Mouse (Mus musculus) liver, embryonic 11.5 days (tissue): ENCODE measurements around the gene Ppp1r9a. TPM values are rescaled to one million over a fixed set of nuclear protein-coding genes. Genes with fewer than 3 reads are reported as not detected.

ENCODE experiments used
- ATAC-seq: fragments of 200-750 bp; cut with Nextera tagmentation; replicated peaks from 2 replicates; pipeline ENCODE4 v1.8.0; 2017; ENCODE audit warnings: moderate number of reproducible peaks, mild to moderate bottlenecking, moderate TSS enrichment, moderate library complexity; ENCODE audit not compliant: low FRiP score
- DNase-seq: peaks from one replicate; pipeline ENCODE4 v3.0.0-alpha.2; 2017; ENCODE audit warnings: low spot score
- H3K27ac ChIP-seq: fragments of 300-500 bp; sonication (generic); 2 replicates; pipeline ENCODE4 v1.5.1; 2014; ENCODE audit warnings: mild to moderate bottlenecking, low read depth, low read length, control low read depth
- H3K27me3 ChIP-seq: fragments of 300-500 bp; sonication (generic); replicated peaks from 2 replicates; pipeline ENCODE4 v1.6.1; 2014; ENCODE audit warnings: low read length, mixed read lengths; ENCODE audit not compliant: control insufficient read depth, insufficient read depth
- H3K36me3 ChIP-seq: fragments of 300-500 bp; sonication (generic); 2 replicates; pipeline ENCODE4 v1.6.1; 2014; ENCODE audit warnings: mild to moderate bottlenecking, low read length, moderate library complexity, mixed read lengths; ENCODE audit not compliant: control insufficient read depth, insufficient read depth
- H3K4me1 ChIP-seq: fragments of 300-500 bp; sonication (generic); replicated peaks from 2 replicates; pipeline ENCODE4 v1.6.1; 2014; ENCODE audit warnings: low read length, mixed read lengths; ENCODE audit not compliant: control insufficient read depth, insufficient read depth
- H3K4me2 ChIP-seq: fragments of 300-500 bp; sonication (generic); 2 replicates; pipeline ENCODE4 v1.6.1; 2014; ENCODE audit warnings: mild to moderate bottlenecking, control low read depth, moderate library complexity
- H3K4me3 ChIP-seq: fragments of 300-500 bp; sonication (generic); 2 replicates; pipeline ENCODE4 v1.5.1; 2014; ENCODE audit warnings: low read depth, low read length, control low read depth
- H3K9ac ChIP-seq: fragments of 300-500 bp; sonication (generic); 2 replicates; pipeline ENCODE4 v1.6.1; 2014; ENCODE audit warnings: low read depth, low read length, control low read depth
- H3K9me3 ChIP-seq: fragments of 300-500 bp; sonication (generic); 2 replicates; pipeline ENCODE4 v1.6.1; 2016; ENCODE audit warnings: low read length, inconsistent platforms, mixed read lengths; ENCODE audit not compliant: control insufficient read depth
- WGBS: fragments of 180-500 bp; shearing (Covaris S2); extraction: QIAGEN DNeasy Blood & Tissue Kit; methylation state at CpG from one replicate; pipeline ENCODE4 v1.1.7; 2014; 5-methylcytosine and 5-hydroxymethylcytosine counted together
- polyA plus RNA-seq: library from polyadenylated mRNA; unstranded; fragments of >200 nt; fragmentation: Nextera tagmentation; extraction: Ambion mirVana; gene quantifications from 2 replicates; pipeline ENCODE4 v1.2.1, GENCODE M21; 2014

Gene Ppp1r9a
- polyA plus RNA-seq, 1 experiment from 2014 or later = 17.6 TPM

DNA sequence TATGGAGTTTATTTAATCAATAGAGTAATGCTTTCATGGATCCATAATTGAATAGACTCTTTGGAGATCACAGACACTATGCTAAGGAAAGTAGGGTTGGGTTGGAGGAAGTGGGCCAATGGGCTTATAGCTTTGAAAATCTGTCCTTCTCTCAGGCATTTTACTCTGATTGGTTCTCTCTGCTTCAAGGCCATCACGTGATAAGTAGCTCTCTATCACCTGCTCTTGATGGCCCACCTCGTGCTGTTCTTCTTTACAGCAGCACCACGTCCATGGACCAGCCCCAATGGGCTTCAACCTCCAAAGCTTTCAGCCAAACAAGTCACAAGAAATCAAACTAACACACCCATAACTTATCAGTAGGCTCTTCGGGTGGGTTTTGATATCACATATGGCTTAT is 288.0 kb downstream of the Ppp1r9a start:
- H3K36me3 ChIP-seq = no peaks in the 10 kb centered on the region
- H3K27me3 ChIP-seq = no peaks in the 10 kb centered on the region
- no peak overlapping the region for H3K4me3 ChIP-seq
- DNase-seq = no peak
- H3K4me2 ChIP-seq = no peak overlapping the region
- ATAC-seq = no peak
- no peak overlapping the region for H3K9ac ChIP-seq
- no peaks in the 10 kb centered on the region for H3K9me3 ChIP-seq
- no peak overlapping the region for H3K27ac ChIP-seq
- no peaks in the 10 kb centered on the region for H3K4me1 ChIP-seq
- 66% methylated on average over 4 of the region's 4 CpGs for WGBS

DNA sequence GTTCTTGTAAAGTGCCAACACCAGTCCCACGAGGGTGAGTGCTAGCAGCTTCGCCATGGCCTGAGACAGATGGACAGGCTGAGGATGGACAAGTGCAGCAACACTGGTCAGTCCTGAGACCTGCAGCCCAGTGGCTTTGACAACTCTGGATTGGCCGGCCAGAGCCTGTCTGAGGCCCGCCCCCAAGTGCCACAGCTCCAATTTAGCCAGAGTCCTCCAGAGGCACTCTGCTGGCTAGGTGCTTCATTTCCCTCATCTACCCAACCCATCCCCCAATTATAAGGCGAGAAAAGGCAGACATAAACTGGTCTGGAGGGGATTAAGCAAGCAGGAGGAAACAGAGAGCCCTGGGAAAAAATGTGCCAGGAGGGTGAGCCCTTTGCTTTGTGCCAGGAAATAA is 291.0 kb downstream of the Ppp1r9a start, which contains the start of gene Pon1:
Gene Pon1 (minus strand): TSS at position 254 of the 400 bp plus-strand sequence.
- no peak within 1 kb of the TSS for H3K4me2 ChIP-seq
- H3K9ac ChIP-seq = no peak within 1 kb of the TSS
- H3K4me1 ChIP-seq = no peaks in the 10 kb centered on the region
- whole genome bisulfite sequencing = 52% methylated on average over 5 of the region's 5 CpGs
- ATAC-seq (no peak; the same call in 1 of the 2 replicates), DNase-seq (no peak)
- H3K4me3 ChIP-seq = no peak within 1 kb of the TSS
- no peaks in the 10 kb centered on the region for H3K36me3 ChIP-seq
- H3K27me3 ChIP-seq = no peaks in the 10 kb centered on the region
- no peak within 1 kb of the TSS for H3K27ac ChIP-seq
- no peaks in the 10 kb centered on the region for H3K9me3 ChIP-seq

DNA sequence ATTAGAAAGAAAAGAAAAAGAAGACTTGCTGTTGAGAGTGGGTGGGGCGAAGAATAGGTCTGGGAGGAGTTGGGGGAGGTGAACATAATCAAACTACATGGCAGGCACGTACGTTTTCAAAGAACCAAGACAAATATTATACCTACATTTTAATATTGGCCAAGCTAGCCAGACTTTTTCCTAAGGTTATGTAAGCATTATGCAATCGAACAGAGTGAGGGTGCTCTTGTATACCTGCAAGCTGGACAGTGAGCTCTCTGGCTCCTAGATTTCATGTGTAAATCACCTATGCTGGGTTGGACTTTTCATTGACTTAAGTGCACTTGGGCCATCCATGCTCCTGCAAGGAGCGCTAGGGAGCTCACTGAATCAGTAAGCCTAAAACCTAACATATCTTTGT is 295.9 kb downstream of the Ppp1r9a start:
- H3K9ac ChIP-seq = no peak overlapping the region
- H3K4me2 ChIP-seq = no peak overlapping the region
- H3K4me3 ChIP-seq = no peak overlapping the region
- 90% methylated on average over 5 of the region's 5 CpGs for WGBS
- H3K27ac ChIP-seq = no peak overlapping the region
- DNase-seq (no peak), ATAC-seq (no peak)
- no peaks in the 10 kb centered on the region for H3K4me1 ChIP-seq
- H3K36me3 ChIP-seq = no peaks in the 10 kb centered on the region
- no peaks in the 10 kb centered on the region for H3K9me3 ChIP-seq
- no peaks in the 10 kb centered on the region for H3K27me3 ChIP-seq

DNA sequence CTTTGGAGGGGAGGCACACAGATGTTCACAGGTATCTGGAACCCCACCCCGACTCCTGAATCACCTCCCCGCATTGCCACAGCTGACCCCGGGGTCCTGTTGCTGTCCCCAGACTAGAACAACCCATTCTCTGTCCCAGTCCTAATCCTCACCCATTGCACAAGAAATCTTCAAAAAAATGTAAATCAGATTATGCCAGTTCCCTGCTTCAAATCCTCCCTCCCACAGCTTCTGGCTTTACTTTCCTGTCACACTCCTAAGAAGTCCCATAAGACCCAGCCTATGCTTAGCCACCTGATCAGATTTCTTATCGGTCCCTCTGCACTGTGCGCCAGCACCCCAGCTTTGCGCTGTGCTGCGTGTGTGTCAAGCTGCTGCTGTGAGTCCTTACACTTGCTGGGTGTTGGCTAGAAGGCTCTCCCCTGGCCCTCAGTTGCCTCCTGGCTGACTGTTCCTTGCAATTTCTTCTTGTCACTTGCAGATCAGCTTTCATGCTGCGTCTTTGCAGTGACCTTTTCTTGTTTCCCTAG is 296.7 kb downstream of the Ppp1r9a start:
- no peaks in the 10 kb centered on the region for H3K27me3 ChIP-seq
- no peak for DNase-seq
- no peak overlapping the region for H3K4me3 ChIP-seq
- no peaks in the 10 kb centered on the region for H3K9me3 ChIP-seq
- H3K9ac ChIP-seq = no peak overlapping the region
- 85% methylated on average over 8 of the region's 8 CpGs for WGBS
- H3K4me2 ChIP-seq = no peak overlapping the region
- ATAC-seq = peak; percentile 57; the same call in 1 of the 2 replicates
- H3K27ac ChIP-seq = no peak overlapping the region
- H3K36me3 ChIP-seq = no peaks in the 10 kb centered on the region
- no peaks in the 10 kb centered on the region for H3K4me1 ChIP-seq

DNA sequence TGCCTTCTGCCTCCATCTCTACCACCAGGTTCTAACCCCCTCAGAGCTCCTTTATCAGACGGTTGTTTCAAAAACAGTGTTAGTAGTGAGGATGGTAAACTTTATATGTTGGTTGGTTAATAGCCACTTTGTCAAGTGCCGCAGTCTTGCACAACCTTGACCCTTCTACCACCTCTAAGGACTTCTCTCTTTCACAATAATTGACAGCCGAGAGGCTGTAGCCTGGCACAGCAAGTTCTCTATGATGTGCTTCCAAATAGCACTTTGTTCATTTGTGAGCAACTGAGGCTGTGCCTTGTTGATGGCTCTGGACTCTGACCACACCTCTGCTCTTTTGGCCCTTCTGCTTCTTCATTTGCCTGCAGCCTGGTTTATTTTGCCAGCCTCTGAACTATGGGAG is 297.2 kb downstream of the Ppp1r9a start:
- Histone ChIP-seq H3K9ac (no peak overlapping the region), H3K27me3 (no peaks in the 10 kb centered on the region), H3K4me3 (no peak overlapping the region), H3K4me1 (no peaks in the 10 kb centered on the region), H3K9me3 (no peaks in the 10 kb centered on the region), H3K36me3 (no peaks in the 10 kb centered on the region), H3K4me2 (no peak overlapping the region), H3K27ac (no peak overlapping the region)
- DNase-seq (no peak), ATAC-seq (no peak)
- WGBS = 59% methylated on average over 3 of the region's 3 CpGs

DNA sequence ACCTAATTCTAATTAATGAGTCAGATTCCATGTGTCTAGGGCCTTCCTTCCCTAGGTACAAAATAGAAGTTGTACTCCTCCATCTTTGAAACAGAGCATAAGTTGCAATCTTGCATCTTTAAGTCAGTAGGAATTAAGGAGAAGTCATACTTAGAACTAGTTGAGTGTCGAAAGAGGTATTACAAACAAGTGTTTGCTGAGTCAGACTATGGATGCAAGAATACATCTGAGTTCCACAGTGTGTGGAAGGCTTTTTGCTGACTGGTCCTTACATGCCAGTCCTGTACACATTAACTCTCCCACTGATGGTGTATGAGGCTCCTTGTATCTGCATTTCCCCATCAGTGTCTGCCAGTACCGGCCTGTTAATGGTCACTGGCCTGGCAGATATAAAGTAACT is 305.1 kb downstream of the Ppp1r9a start:
- H3K36me3 ChIP-seq = no peaks in the 10 kb centered on the region
- no peaks in the 10 kb centered on the region for H3K27me3 ChIP-seq
- H3K9ac ChIP-seq = no peak overlapping the region
- ATAC-seq (no peak), DNase-seq (no peak)
- H3K27ac ChIP-seq = no peak overlapping the region
- 78% methylated on average over 2 of the region's 2 CpGs for WGBS
- no peaks in the 10 kb centered on the region for H3K4me1 ChIP-seq
- no peak overlapping the region for H3K4me2 ChIP-seq
- H3K4me3 ChIP-seq = no peak overlapping the region
- no peaks in the 10 kb centered on the region for H3K9me3 ChIP-seq

Other genes starting within 250 kb of the Ppp1r9a start
- gene Sgce, start 155.7 kb upstream of the Ppp1r9a start, polyA plus RNA-seq = 24.0 and 24.7 TPM in 2 replicates
- gene Peg10, start 155.6 kb upstream of the Ppp1r9a start, polyA plus RNA-seq = 18.5 and 19.1 TPM in 2 replicates